13 mouse cellular contexts compared by ENCODE assay signal in genomic region chr7:23472886-23473285, GRCm38 (mm10). TPM values are rescaled to one million over a fixed set of nuclear protein-coding genes. Genes with fewer than 3 reads are reported as not detected.
"Had no signal": no experiment of that assay in that cellular context is flagged by ENCODE, and none has a peak within 500 bp of the region (broad histone marks: within the 10 kb centered on the region; RNA-seq: fewer than 3 reads in every experiment).

No protein-coding gene starts in this region.

RNA-seq across cellular contexts. Expression of gene Vmn1r167, which starts 34.1 kb away (rescaled TPM):
- polyA plus RNA-seq: neural tube, embryonic 13.5 days; neural tube, embryonic 14.5 days; neural tube, embryonic 15.5 days; small intestine, adult 2 months; spleen, adult 2 months; stomach, embryonic 14.5 days; stomach, embryonic 15.5 days; stomach, embryonic 16.5 days; stomach, postnatal 0 days; testis, adult 2 months; thymus, adult 2 months; thymus, postnatal 0 days; urinary bladder, adult 2 months had no signal
